Mouse (Mus musculus): ENCODE data around the gene Pdzk1. TPM values are rescaled to one million over a fixed set of nuclear protein-coding genes. Genes with fewer than 3 reads are reported as not detected.

Pdzk1 gene
- polyA plus RNA-seq, 1 experiment from 2014 or later, result 0.36 TPM

GRCm38 (mm10) chr3:96814342-96814741 is 14.7 kb upstream of the Pdzk1 start:
- H3K4me2 ChIP-seq, result no peak overlapping the region
- no peaks in the 10 kb centered on the region for H3K9me3 ChIP-seq
- WGBS, result 57% methylated on average over 6 of the region's 6 CpGs
- no peak overlapping the region for H3K4me3 ChIP-seq
- no peaks in the 10 kb centered on the region for H3K36me3 ChIP-seq (replicated peaks)
- ATAC-seq (replicated peaks), result no peak
- no peak overlapping the region for H3K9ac ChIP-seq
- H3K4me1 ChIP-seq, result peaks cover 6% of the 10 kb centered on the region
- H3K27ac ChIP-seq, result no peak overlapping the region
- no peaks in the 10 kb centered on the region for H3K27me3 ChIP-seq (replicated peaks)

GRCm38 (mm10) chr3:96820116-96820915 is 8.8 kb upstream of the Pdzk1 start:
- H3K27ac ChIP-seq, result no peak overlapping the region
- ATAC-seq (replicated peaks), result no peak
- 81% methylated on average over 6 of the region's 6 CpGs for WGBS
- H3K4me2 ChIP-seq, result no peak overlapping the region
- no peaks in the 10 kb centered on the region for H3K27me3 ChIP-seq (replicated peaks)
- no peak overlapping the region for H3K9ac ChIP-seq
- no peaks in the 10 kb centered on the region for H3K36me3 ChIP-seq (replicated peaks)
- H3K9me3 ChIP-seq, result no peaks in the 10 kb centered on the region
- H3K4me3 ChIP-seq, result no peak overlapping the region
- H3K4me1 ChIP-seq, result no peaks in the 10 kb centered on the region

GRCm38 (mm10) chr3:96821581-96821980 is 7.5 kb upstream of the Pdzk1 start:
- no peak for ATAC-seq (replicated peaks)
- WGBS, result 88% methylated on average over 4 of the region's 4 CpGs
- H3K27me3 ChIP-seq (replicated peaks), result no peaks in the 10 kb centered on the region
- H3K36me3 ChIP-seq (replicated peaks), result no peaks in the 10 kb centered on the region
- no peak overlapping the region for H3K4me2 ChIP-seq
- H3K4me1 ChIP-seq, result no peaks in the 10 kb centered on the region
- H3K9ac ChIP-seq, result no peak overlapping the region
- no peak overlapping the region for H3K27ac ChIP-seq
- no peak overlapping the region for H3K4me3 ChIP-seq
- H3K9me3 ChIP-seq, result no peaks in the 10 kb centered on the region

DNA sequence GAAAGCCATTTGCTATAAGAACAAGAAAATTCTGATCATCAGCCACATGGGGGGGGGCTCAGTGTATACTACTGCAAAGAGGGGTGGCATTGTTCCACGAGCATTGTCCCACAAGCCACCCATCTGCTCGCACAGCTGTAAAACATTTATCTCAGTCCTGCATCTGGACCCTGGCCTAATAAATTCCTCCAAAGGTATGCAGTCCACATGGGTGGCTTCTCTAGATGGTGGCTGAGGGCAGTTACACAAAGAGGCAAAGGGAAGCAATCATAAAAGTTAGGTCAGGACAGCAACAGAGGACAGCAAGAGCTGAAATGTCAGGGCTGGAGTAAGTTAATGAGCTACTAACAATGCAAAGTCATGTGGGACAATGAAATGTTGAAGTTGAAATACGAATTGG is 5.4 kb upstream of the Pdzk1 start:
- Histone ChIP-seq H3K27me3 (replicated peaks) (no peaks in the 10 kb centered on the region), H3K9me3 (no peaks in the 10 kb centered on the region), H3K4me1 (peaks cover 7% of the 10 kb centered on the region; the same call in 1 of the 2 replicates), H3K9ac (no peak overlapping the region), H3K36me3 (replicated peaks) (no peaks in the 10 kb centered on the region), H3K4me3 (no peak overlapping the region), H3K27ac (no peak overlapping the region), H3K4me2 (no peak overlapping the region)
- 77% methylated on average over 3 of the region's 3 CpGs for WGBS
- no peak for ATAC-seq (replicated peaks)

DNA sequence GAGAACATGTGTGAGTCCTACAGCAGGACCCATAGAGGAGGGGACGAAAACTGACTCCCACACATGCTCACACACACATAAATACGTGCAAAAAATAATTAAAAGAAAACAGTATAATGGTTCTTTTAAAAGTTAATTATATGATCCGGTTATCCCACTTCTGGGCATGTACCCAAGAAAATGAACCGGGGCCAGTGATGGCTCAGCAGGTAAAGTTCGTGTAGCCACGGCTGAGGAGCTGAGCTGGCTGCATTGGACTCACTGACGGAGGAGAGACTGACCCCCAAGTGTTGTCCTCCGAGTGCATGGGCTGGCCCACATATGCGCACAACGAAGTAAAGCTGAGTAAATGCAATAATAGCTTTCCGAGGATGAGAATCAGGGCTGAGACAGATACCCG is 4.5 kb upstream of the Pdzk1 start:
- Histone ChIP-seq H3K4me3 (no peak overlapping the region), H3K36me3 (replicated peaks) (no peaks in the 10 kb centered on the region), H3K27ac (no peak overlapping the region), H3K4me1 (peaks cover 7% of the 10 kb centered on the region; the same call in 1 of the 2 replicates), H3K9me3 (no peaks in the 10 kb centered on the region), H3K4me2 (no peak overlapping the region), H3K27me3 (replicated peaks) (no peaks in the 10 kb centered on the region), H3K9ac (no peak overlapping the region)
- ATAC-seq (replicated peaks), result no peak
- 82% methylated on average over 12 of the region's 12 CpGs for WGBS

GRCm38 (mm10) chr3:96825261-96825660 is 3.8 kb upstream of the Pdzk1 start:
- no peak overlapping the region for H3K4me3 ChIP-seq
- H3K36me3 ChIP-seq (replicated peaks), result no peaks in the 10 kb centered on the region
- H3K9ac ChIP-seq, result no peak overlapping the region
- peaks cover 7% of the 10 kb centered on the region; the same call in 1 of the 2 replicates for H3K4me1 ChIP-seq
- no peak overlapping the region for H3K27ac ChIP-seq
- H3K9me3 ChIP-seq, result no peaks in the 10 kb centered on the region
- ATAC-seq (replicated peaks), result no peak
- H3K27me3 ChIP-seq (replicated peaks), result no peaks in the 10 kb centered on the region
- WGBS, result 40% methylated on average over 11 of the region's 11 CpGs
- no peak overlapping the region for H3K4me2 ChIP-seq

- Histone ChIP-seq H3K9me3 (no peaks in the 10 kb centered on the region), H3K4me1 (peaks cover 7% of the 10 kb centered on the region; the same call in 1 of the 2 replicates), H3K4me3 (no peak overlapping the region), H3K4me2 (peak overlapping the region; percentile 2; the same call in 1 of the 2 replicates), H3K9ac (no peak overlapping the region), H3K36me3 (replicated peaks) (no peaks in the 10 kb centered on the region), H3K27me3 (replicated peaks) (no peaks in the 10 kb centered on the region), H3K27ac (peak overlapping the region; percentile 48; the same call in 1 of the 2 replicates)
- 29% methylated on average over 15 of the region's 15 CpGs for WGBS
- ATAC-seq (replicated peaks), result peak; percentile 81
These were observed 698 bp upstream of the Pdzk1 start for GRCm38 (mm10) chr3:96828308-96828864.

DNA sequence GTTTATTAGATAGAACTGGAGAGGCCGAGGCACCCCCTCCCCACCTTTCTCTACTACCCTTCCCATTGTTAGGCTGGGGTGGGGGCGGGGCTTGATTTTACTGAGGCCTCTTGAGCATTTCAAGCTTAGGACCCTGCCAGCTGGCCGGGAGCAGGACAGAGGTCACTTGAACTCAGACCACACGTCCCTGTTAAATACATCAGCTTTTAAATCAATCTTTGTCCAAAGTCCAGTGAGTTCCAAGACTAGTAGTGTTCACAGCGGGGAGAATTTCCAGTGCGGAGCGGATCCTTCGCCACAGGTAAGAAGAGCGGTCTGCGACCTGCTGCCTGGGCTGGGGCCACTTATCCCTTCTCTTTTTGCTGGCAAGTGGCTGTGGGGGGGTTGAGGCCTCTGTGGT is 772 bp downstream of the Pdzk1 start:
- Histone ChIP-seq H3K9me3 (no peaks in the 10 kb centered on the region), H3K4me2 (no peak overlapping the region), H3K9ac (no peak overlapping the region), H3K27me3 (replicated peaks) (no peaks in the 10 kb centered on the region), H3K4me3 (no peak overlapping the region), H3K4me1 (peaks cover 7% of the 10 kb centered on the region; the same call in 1 of the 2 replicates), H3K36me3 (replicated peaks) (no peaks in the 10 kb centered on the region), H3K27ac (no peak overlapping the region)
- WGBS, result 74% methylated on average over 10 of the region's 10 CpGs
- no peak for ATAC-seq (replicated peaks)

- Histone ChIP-seq H3K4me2 (no peak overlapping the region), H3K9me3 (no peaks in the 10 kb centered on the region), H3K36me3 (replicated peaks) (no peaks in the 10 kb centered on the region), H3K27me3 (replicated peaks) (no peaks in the 10 kb centered on the region), H3K4me3 (no peak overlapping the region), H3K9ac (no peak overlapping the region), H3K4me1 (peaks cover 7% of the 10 kb centered on the region; the same call in 1 of the 2 replicates), H3K27ac (no peak overlapping the region)
- WGBS, result 35% methylated on average over 5 of the region's 5 CpGs
- ATAC-seq (replicated peaks), result no peak
These were observed 3.8 kb downstream of the Pdzk1 start for GRCm38 (mm10) chr3:96832930-96833329.

GRCm38 (mm10) chr3:96834587-96835348 is 5.7 kb downstream of the Pdzk1 start:
- H3K36me3 ChIP-seq (replicated peaks), result no peaks in the 10 kb centered on the region
- no peaks in the 10 kb centered on the region for H3K27me3 ChIP-seq (replicated peaks)
- H3K4me2 ChIP-seq, result no peak overlapping the region
- no peaks in the 10 kb centered on the region for H3K4me1 ChIP-seq
- H3K27ac ChIP-seq, result no peak overlapping the region
- no peak overlapping the region for H3K9ac ChIP-seq
- no peak overlapping the region for H3K4me3 ChIP-seq
- WGBS, result 90% methylated on average over 7 of the region's 7 CpGs
- H3K9me3 ChIP-seq, result no peaks in the 10 kb centered on the region
- no peak for ATAC-seq (replicated peaks)

DNA sequence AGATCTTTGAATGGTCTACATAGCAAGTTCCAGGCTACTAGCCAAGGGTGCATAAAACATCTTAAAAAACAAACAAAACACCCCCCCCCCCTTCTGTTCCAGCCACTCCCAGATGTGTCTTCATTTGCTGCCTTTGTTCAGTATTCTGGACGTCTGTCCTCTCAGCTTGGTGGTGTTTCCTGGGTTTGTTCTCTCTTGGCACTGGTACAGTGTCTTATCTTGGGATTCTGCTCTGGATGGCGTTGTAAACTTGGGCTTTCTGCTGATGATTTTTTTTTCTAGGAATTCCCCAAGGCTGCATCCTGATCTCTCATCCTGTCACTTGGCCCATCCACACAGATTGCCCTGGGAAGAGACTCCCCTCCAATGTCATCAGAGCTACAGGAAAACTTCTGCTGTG is 7.3 kb downstream of the Pdzk1 start:
- H3K9ac ChIP-seq, result no peak overlapping the region
- no peaks in the 10 kb centered on the region for H3K27me3 ChIP-seq (replicated peaks)
- no peaks in the 10 kb centered on the region for H3K9me3 ChIP-seq
- 47% methylated on average over 2 of the region's 2 CpGs for WGBS
- H3K4me1 ChIP-seq, result no peaks in the 10 kb centered on the region
- H3K27ac ChIP-seq, result no peak overlapping the region
- H3K4me3 ChIP-seq, result no peak overlapping the region
- H3K4me2 ChIP-seq, result no peak overlapping the region
- H3K36me3 ChIP-seq (replicated peaks), result no peaks in the 10 kb centered on the region
- ATAC-seq (replicated peaks), result no peak

- WGBS, result 90% methylated on average over 7 of the region's 7 CpGs
- H3K9ac ChIP-seq, result no peak overlapping the region
- H3K9me3 ChIP-seq, result no peaks in the 10 kb centered on the region
- ATAC-seq (replicated peaks), result no peak
- no peaks in the 10 kb centered on the region for H3K4me1 ChIP-seq
- no peak overlapping the region for H3K27ac ChIP-seq
- H3K4me2 ChIP-seq, result no peak overlapping the region
- H3K36me3 ChIP-seq (replicated peaks), result no peaks in the 10 kb centered on the region
- H3K4me3 ChIP-seq, result no peak overlapping the region
- H3K27me3 ChIP-seq (replicated peaks), result no peaks in the 10 kb centered on the region
These were observed 10.0 kb downstream of the Pdzk1 start for GRCm38 (mm10) chr3:96838996-96839645.

Data from midbrain, embryonic 15.5 days (tissue).